Mouse (Mus musculus): Measurements from ENCODE around the gene Slit3.

GRCm38 (mm10) chr11:35556192-35556591, 435.2 kb downstream of the Slit3 start:
- TF ChIP-seq CTCF (conservative IDR thresholded peaks at IDR 0.05 in 1 of 2, IDR thresholded peaks at IDR 0.05 in 1 of 2; ENCODE audit: low read depth in 2 of 2, low read length in 2 of 2) (no peak), GABPA (IDR thresholded peaks at IDR 0.05; ENCODE audit: insufficient replicate concordance, low read depth, low read length) (no peak), POLR2A (IDR thresholded peaks at IDR 0.05; ENCODE audit: low read depth, low read length) (no peak), ZC3H11A (IDR thresholded peaks at IDR 0.05; ENCODE audit: low read depth, low read length) (no peak), EP300 (IDR thresholded peaks at IDR 0.05; ENCODE audit: low read length) (no peak), HCFC1 (IDR thresholded peaks at IDR 0.05; ENCODE audit: low read depth, low read length) (no peak), POLR2AphosphoS2 (IDR thresholded peaks at IDR 0.05; ENCODE audit: low read depth, low read length) (no peak), MAX (IDR thresholded peaks at IDR 0.05; ENCODE audit: low read length) (no peak), USF1 (IDR thresholded peaks at IDR 0.05; ENCODE audit: low read depth, low read length) (no peak), SMC3 (IDR thresholded peaks at IDR 0.05; ENCODE audit: low read depth, low read length) (no peak)
